Mouse (Mus musculus) testis, adult 2 months (tissue): ENCODE results near the gene Ptprd. TPM values are rescaled to one million over a fixed set of nuclear protein-coding genes. Genes with fewer than 3 reads are reported as not detected.

Experiments
- H3K27ac ChIP-seq: fragments of 200-500 bp; 2 replicates; pipeline ENCODE4 v1.5.1; 2012; ENCODE audit warnings: low read depth, low read length; ENCODE audit not compliant: control insufficient read depth, insufficient read depth
- H3K27me3 ChIP-seq: fragments of 200-500 bp; 2 replicates; pipeline ENCODE4 v1.6.1; 2012; ENCODE audit warnings: mild to moderate bottlenecking, low read length, moderate library complexity; ENCODE audit not compliant: control insufficient read depth, insufficient read depth
- H3K36me3 ChIP-seq: fragments of 200-500 bp; 2 replicates; pipeline ENCODE4 v1.6.1; 2012; ENCODE audit warnings: mild to moderate bottlenecking, low read length; ENCODE audit not compliant: control insufficient read depth, insufficient read depth
- H3K4me1 ChIP-seq: fragments of 200-500 bp; 2 replicates; pipeline ENCODE4 v1.6.1; 2012; ENCODE audit warnings: low read length; ENCODE audit not compliant: control insufficient read depth, insufficient read depth
- H3K4me3 ChIP-seq: fragments of 200-500 bp; 2 replicates; pipeline ENCODE4 v1.5.1; 2012; ENCODE audit warnings: low read depth, mild to moderate bottlenecking, low read length, moderate library complexity, mixed read lengths; ENCODE audit not compliant: control insufficient read depth
- CTCF ChIP-seq: fragments of 200-500 bp; IDR thresholded peaks from 2 replicates; pipeline ENCODE4 v1.5.1; 2012; ENCODE audit warnings: low read depth, mild to moderate bottlenecking, inconsistent platforms, low read length, moderate library complexity; ENCODE audit not compliant: control insufficient read depth, insufficient read depth, insufficient replicate concordance
- POLR2A ChIP-seq: fragments of 200-500 bp; IDR thresholded peaks from 2 replicates; pipeline ENCODE4 v1.6.1; 2012; ENCODE audit warnings: low read depth, mild to moderate bottlenecking, inconsistent platforms, low read length, moderate library complexity; ENCODE audit not compliant: control insufficient read depth
- polyA plus RNA-seq: library from polyadenylated mRNA; depleted of rRNA; stranded (reverse); fragments of >200 nt; gene quantifications from 2 replicates; pipeline ENCODE4 v1.2.3, GENCODE M21; 2012

Gene Ptprd
- polyA plus RNA-seq, 1 experiment: 3.4 TPM

- H3K27ac ChIP-seq: no peak overlapping the region
- H3K36me3 ChIP-seq: no peaks in the 10 kb centered on the region
- no peaks in the 10 kb centered on the region for H3K4me1 ChIP-seq
- no peaks in the 10 kb centered on the region for H3K27me3 ChIP-seq
- no peak overlapping the region for H3K4me3 ChIP-seq
- TF ChIP-seq POLR2A: no peak
- TF ChIP-seq CTCF: no peak
These were observed 2073.9 kb downstream of the Ptprd start for GRCm38 (mm10) chr4:76137901-76138300.

GRCm38 (mm10) chr4:76136625-76137024, 2075.1 kb downstream of the Ptprd start:
- Histone ChIP-seq H3K4me3 (no peak overlapping the region), H3K27me3 (no peaks in the 10 kb centered on the region), H3K4me1 (no peaks in the 10 kb centered on the region), H3K36me3 (no peaks in the 10 kb centered on the region), H3K27ac (no peak overlapping the region)
- TF ChIP-seq POLR2A (no peak), CTCF (no peak)

- no peak overlapping the region for H3K27ac ChIP-seq
- H3K4me1 ChIP-seq: no peaks in the 10 kb centered on the region
- TF ChIP-seq CTCF (no peak), POLR2A (no peak)
- no peaks in the 10 kb centered on the region for H3K36me3 ChIP-seq
- H3K27me3 ChIP-seq: no peaks in the 10 kb centered on the region
- H3K4me3 ChIP-seq: no peak overlapping the region
These were observed 2119.9 kb downstream of the Ptprd start for GRCm38 (mm10) chr4:76091845-76092244.

- Histone ChIP-seq H3K27ac (no peak overlapping the region), H3K36me3 (no peaks in the 10 kb centered on the region)
- TF ChIP-seq POLR2A (no peak), CTCF (no peak)
These were observed 2121.9 kb downstream of the Ptprd start for GRCm38 (mm10) chr4:76089866-76090265.

GRCm38 (mm10) chr4:76076051-76076450, 2135.7 kb downstream of the Ptprd start:
- Histone ChIP-seq H3K27me3 (no peaks in the 10 kb centered on the region), H3K36me3 (no peaks in the 10 kb centered on the region), H3K27ac (no peak overlapping the region), H3K4me3 (no peak overlapping the region), H3K4me1 (no peaks in the 10 kb centered on the region)
- TF ChIP-seq CTCF: no peak

More at GRCm38 (mm10) chr4:76089866-76090265, 2121.9 kb downstream of the Ptprd start:
- H3K27me3 ChIP-seq: no peaks in the 10 kb centered on the region
- H3K4me3 ChIP-seq: no peak overlapping the region
- no peaks in the 10 kb centered on the region for H3K4me1 ChIP-seq

GRCm38 (mm10) chr4:76073286-76073685, 2138.5 kb downstream of the Ptprd start:
- H3K4me1 ChIP-seq: no peaks in the 10 kb centered on the region
- no peak overlapping the region for H3K27ac ChIP-seq
- H3K4me3 ChIP-seq: no peak overlapping the region
- no peaks in the 10 kb centered on the region for H3K36me3 ChIP-seq
- H3K27me3 ChIP-seq: no peaks in the 10 kb centered on the region
- TF ChIP-seq CTCF (no peak), POLR2A (no peak)

- H3K36me3 ChIP-seq: no peaks in the 10 kb centered on the region
- H3K4me3 ChIP-seq: no peak overlapping the region
- H3K27ac ChIP-seq: no peak overlapping the region
- no peaks in the 10 kb centered on the region for H3K27me3 ChIP-seq
- no peak for TF ChIP-seq POLR2A
- no peak for TF ChIP-seq CTCF
- H3K4me1 ChIP-seq: no peaks in the 10 kb centered on the region
These were observed 2140.0 kb downstream of the Ptprd start for GRCm38 (mm10) chr4:76071720-76072119.

GRCm38 (mm10) chr4:76056836-76057235, 2154.9 kb downstream of the Ptprd start:
- TF ChIP-seq CTCF (no peak), POLR2A (no peak)
- Histone ChIP-seq H3K4me3 (no peak overlapping the region), H3K36me3 (no peaks in the 10 kb centered on the region), H3K27ac (no peak overlapping the region), H3K27me3 (no peaks in the 10 kb centered on the region), H3K4me1 (no peaks in the 10 kb centered on the region)
